Mouse (Mus musculus) bone marrow, adult 2 months (tissue): ENCODE measurements around the gene Gtsf1.

ENCODE experiments used
- CTCF ChIP-seq: fragments of 200-500 bp; IDR thresholded peaks from 2 replicates; pipeline ENCODE4 v1.5.1; 2011; ENCODE audit warnings: low read length, control low read depth; ENCODE audit not compliant: control insufficient read depth, insufficient read depth
- POLR2A ChIP-seq: fragments of 200-500 bp; IDR thresholded peaks from 2 replicates; pipeline ENCODE4 v1.6.1; 2011; ENCODE audit warnings: low read depth, mild to moderate bottlenecking, control low read depth, low read length, borderline replicate concordance; ENCODE audit not compliant: control insufficient read depth

GRCm38 (mm10) chr15:103363809-103364208, 66.5 kb downstream of the Gtsf1 start:
- TF ChIP-seq POLR2A (no peak), CTCF (no peak)
